Mouse (Mus musculus) spleen, adult 10 weeks (tissue): Measurements from ENCODE around the gene Tfip11. TPM values are rescaled to one million over a fixed set of nuclear protein-coding genes. Genes with fewer than 3 reads are reported as not detected.

Source experiments
- polyA plus RNA-seq: library from polyadenylated mRNA; stranded (reverse); fragments of 350-450 nt; fragmentation: Illumina TruSeq; extraction: RNeasy Lipid Tissue Mini Kit (QIAGEN cat#74804); gene quantifications from one replicate; pipeline ENCODE4 v1.2.3, GENCODE M21; 2015; ENCODE audit warnings: low replicate concordance; ENCODE audit not compliant: insufficient read depth

Tfip11 gene
- polyA plus RNA-seq, result 19.0 TPM

DNA sequence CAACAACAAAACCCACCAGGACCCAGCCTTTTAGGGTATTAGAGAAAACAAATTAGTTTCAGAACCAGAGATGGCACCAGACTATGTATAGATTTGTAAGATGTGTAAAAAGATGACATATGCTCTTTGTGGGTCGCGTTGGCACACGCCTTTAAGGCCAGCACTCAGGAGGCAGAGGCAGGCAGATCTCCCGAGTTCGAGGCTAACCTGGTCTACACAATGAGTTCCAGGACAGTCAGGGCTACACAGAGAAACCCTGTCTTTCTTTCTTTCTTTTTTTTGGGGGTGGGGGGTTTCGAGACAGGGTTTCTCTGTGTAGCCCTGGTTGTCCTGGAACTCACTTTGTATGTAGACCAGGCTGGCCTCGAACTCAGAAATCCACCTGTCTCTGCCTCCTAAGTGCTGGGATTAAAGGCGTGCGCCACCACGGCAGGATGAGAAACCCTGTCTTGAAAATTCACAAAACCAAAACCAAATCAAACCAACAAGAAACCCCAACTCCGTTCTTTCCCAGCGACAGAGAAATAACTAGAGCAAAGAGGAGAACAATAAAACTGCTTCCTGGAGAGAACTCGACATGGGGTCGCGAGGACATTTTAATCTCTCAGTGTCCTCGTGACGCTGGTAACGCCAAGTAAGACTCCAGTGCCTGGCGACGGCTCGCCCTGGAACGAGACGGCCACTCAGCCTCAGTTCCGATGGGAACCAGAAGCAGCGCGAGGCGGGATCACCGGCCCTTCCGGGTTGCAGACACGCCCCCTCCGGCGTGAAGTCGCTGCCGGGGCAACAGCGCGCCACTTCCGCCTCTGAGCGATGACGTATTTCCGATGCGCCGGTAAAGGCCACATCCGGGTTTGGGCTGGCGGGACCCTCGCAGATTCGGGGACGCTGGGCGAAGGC lies at the start of gene Tfip11:
Gene Tfip11 (plus strand): TSS at position 813 of the 900 bp plus-strand sequence.

DNA sequence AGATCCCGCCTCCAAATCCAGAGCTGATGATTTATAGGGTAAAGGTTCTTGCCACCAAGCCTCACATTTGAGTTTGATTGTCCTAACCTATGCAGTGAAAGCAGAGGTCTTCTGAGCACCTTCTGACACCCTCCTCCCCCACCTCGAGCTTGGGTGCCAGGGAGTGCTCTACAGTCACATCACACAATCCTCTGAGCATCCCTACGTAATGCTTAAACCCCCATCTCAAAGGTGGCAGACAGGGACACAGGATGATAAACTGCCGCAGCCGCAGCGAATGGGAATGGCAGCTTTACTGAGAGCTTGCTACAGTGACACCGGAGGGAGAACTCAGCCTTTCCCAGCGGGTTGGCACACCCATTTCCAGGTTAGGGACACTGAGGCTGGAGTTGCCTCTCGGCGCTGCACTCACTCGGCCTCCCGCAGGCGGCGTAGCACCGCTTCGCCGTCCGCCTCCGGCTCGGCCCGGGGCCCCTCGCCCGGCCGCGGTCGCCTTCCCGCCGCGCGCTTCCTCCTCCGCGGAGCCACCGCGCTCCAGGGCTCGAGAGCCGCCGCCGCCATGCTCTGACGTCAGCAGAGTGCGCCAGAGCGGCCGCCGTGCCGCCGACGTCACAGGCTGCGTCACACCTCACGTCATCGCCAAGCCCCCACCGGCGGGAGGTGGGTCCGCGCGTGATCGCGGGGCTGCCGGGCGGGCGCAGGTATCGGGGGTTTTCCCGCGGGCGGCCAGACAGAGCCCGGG lies 16.5 kb downstream of the Tfip11 start, which contains the start of the genes Srrd and Hps4:
Gene Srrd (minus strand): TSS at position 578 of the 742 bp plus-strand sequence.
Gene Hps4 (plus strand): TSS at position 621 of the 742 bp plus-strand sequence.

DNA sequence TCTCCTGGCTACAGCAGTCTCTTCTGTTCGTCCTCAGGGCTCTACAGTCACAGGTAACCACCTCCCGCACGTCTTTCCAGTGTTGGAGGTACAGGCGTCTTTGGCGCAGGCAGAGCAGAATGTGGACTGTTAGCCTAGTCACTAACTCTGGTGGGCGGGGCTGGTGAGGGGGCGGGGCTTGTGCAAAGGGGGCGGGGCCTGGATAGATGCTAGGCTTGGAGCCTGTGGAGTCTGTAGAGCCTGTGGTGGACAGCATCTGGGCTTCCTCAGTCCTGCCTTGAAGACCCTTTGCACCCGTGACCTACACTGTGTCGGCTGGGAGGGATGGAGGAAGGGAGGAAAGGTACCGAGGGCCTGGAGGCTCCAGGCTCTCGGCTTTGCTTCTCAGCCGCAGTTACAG lies 29.8 kb downstream of the Tfip11 start, which contains the start of gene Gm6583:
Gene Gm6583 (minus strand): TSS at position 124 of the 400 bp plus-strand sequence.

Other genes with a start within 250 kb of the Tfip11 start
- gene Cryba4, start 73.8 kb upstream of the Tfip11 start, polyA plus RNA-seq, result not detected
- not detected for gene Crybb1, start 70.5 kb upstream of the Tfip11 start, polyA plus RNA-seq
- gene Tpst2, start 49.7 kb upstream of the Tfip11 start, polyA plus RNA-seq, result 60.5 TPM
- 11.9 TPM for gene Srrd, start 16.7 kb downstream of the Tfip11 start, polyA plus RNA-seq
- gene Hps4, start 16.7 kb downstream of the Tfip11 start, polyA plus RNA-seq, result 20.8 TPM
- gene Gm6583, start 29.7 kb downstream of the Tfip11 start, polyA plus RNA-seq, result not detected
- gene Asphd2, start 68.5 kb downstream of the Tfip11 start, polyA plus RNA-seq, result not detected
- gene Gm6588, start 123.1 kb downstream of the Tfip11 start, polyA plus RNA-seq, result not detected